Mouse (Mus musculus) granulocyte monocyte progenitor cell, adult 5-6 weeks (primary cell): Measurements from ENCODE around the gene Poc5. TPM values are rescaled to one million over a fixed set of nuclear protein-coding genes. Genes with fewer than 3 reads are reported as not detected.

Source experiments
- ATAC-seq: replicated peaks from 2 replicates; pipeline ENCODE4 v1.8.0; 2016; ENCODE audit warnings: mild to moderate bottlenecking, moderate TSS enrichment, inconsistent platforms; ENCODE audit not compliant: poor library complexity, severe bottlenecking
- total RNA-seq, 2 experiments: library from RNA; stranded (forward) in 1 of 2; stranded (reverse) in 1 of 2; fragments of 200-712, 200-1000 nt in 1 of 2; fragments of >200 nt in 1 of 2; fragmentation: Nextera tagmentation in 1 of 2; gene quantifications; 2 replicates each; pipeline ENCODE4 v1.2.3; 2014 to 2017

Poc5 gene
- 9.1 and 18.5 TPM in 2 replicates for total RNA-seq (2014; fragmentation: Nextera tagmentation)
- 14.1 and 21.1 TPM in 2 replicates for total RNA-seq (2017)

DNA sequence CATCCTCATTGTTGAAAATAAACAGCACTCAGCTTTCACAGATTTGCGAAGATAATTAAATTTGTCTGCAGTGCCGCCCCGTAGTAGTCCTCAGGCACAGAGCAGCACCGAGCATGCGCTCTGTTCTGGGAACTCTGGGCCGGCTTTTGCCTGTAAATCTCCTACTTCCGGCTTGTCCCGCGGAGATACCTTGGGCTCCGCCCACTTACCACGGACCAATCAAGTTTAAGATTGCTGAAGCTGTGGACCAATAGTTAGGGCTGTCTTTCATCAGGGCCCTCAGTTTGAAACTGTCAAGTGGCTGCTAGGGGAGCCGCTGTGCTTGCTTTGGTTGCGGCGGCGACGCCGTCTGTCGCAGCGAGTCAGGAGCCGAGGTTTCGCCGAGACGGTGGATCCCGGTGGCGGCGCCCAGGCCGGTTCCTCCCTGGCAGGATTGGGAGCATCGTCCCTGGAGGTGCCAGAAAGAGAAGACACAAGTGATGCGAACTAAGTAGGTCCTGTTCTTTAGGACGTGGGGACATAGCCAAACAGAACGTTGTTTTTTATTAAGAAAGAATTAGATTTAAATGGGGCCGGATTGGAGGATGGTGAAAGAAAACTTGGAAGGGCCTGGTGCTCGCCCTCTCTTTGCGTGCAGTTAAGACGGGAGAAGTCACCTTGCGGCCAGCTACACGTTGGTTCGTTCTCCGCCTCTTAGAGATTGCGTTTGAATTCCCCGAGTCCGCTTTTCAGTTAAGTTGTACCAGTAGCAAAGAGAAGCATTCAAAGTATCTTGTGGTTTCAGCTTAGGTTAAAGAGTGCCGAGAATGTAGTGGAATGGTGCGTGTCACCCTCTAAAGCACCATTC, at the start of gene Poc5:
Gene Poc5 (plus strand): TSS at position 253 of the 847 bp plus-strand sequence.
- peak; percentile 98 for ATAC-seq

DNA sequence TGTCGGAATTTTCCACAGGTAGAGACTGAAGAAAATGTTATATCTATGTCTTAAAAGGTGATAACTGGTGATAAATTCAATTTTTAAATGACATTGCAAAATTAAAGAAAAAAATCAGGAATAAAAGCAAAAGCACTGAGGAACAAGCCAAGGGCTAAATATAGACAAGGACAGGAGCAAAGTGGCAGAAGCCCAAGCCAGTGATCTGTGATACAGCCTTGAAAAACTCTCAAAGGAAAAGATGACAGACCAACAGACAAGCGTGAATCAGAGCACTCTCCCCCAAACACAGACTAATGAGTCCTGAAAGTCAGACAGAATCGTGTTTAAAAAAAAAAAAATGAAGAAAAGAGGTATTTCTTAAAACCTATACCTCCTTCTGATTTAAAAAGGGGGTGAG, 46.6 kb upstream of the Poc5 start:
- ATAC-seq = no peak

- no peak for ATAC-seq
Measured at GRCm38 (mm10) chr13:96344778-96345177, 43.3 kb upstream of the Poc5 start.

DNA sequence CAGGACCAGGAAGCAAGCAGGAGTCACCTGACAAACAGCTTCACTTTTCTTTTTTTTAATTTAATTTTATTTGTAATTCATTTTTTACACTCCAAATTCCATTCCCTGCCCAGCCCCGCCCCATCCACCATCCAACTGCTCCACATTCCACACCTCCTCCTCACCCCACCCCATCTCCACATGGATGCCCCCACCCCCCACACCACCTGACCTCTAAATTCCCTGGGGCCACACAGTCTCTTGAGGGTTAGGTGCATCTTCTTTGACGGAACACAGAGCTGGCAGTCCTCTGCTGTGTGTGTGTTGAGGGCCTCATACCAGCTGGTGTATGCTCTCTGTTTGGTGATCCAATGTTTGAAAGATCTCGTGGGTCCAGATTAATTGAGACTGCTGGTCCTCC, 41.5 kb upstream of the Poc5 start:
- no peak for ATAC-seq

GRCm38 (mm10) chr13:96350207-96350606, 37.9 kb upstream of the Poc5 start:
- ATAC-seq = no peak

- no peak for ATAC-seq
Measured at GRCm38 (mm10) chr13:96351264-96351663, 36.8 kb upstream of the Poc5 start.

DNA sequence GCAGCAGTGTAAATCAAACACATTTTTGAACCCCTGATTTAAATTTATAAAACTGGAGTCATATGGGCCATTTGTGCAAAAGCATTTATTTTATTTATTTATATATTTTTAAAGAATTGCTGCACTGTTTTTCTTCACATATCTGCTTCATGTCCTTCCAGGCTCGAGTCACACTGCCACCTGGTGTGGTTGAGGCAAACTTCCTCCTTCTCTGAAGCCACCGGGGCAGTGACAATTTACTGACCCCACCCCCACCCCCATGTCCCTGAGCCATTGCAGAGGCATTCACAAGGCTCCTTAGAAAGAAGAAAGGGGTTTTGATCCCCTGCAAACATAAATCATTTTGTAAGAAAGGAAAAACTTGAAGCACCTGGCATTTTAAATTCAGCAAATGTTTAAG, 12.6 kb upstream of the Poc5 start:
- peak; percentile 83 for ATAC-seq

GRCm38 (mm10) chr13:96376871-96377270, 11.2 kb upstream of the Poc5 start:
- no peak for ATAC-seq

- peak; percentile 37; the same call in 1 of the 2 replicates for ATAC-seq
Measured at GRCm38 (mm10) chr13:96377883-96378282, 10.2 kb upstream of the Poc5 start.

- 0 out of 2 replicates have a peak, but pooled peaks have one; percentile 22 for ATAC-seq
Measured at GRCm38 (mm10) chr13:96389301-96389700, 1.2 kb downstream of the Poc5 start.

DNA sequence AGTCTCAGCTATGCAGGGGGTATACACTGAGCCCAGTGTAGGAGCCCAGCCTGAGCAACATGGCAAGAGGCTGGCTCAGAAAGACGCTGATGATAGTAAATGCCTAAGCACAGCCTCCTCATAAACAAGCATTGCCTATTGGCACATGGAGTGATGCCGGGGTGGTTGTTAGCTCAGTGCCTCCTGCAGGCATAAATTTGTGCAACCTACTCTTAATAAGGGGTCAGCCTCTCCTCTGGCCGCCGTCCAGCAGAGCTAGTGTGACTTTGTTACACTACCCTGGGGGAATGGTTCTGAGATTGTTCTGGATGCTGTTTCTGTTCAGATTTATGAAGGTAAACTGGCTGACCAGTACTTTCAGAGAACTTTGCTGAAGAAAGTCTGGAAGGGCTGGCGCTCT, 13.2 kb downstream of the Poc5 start:
- ATAC-seq = no peak

GRCm38 (mm10) chr13:96405518-96405917, 17.4 kb downstream of the Poc5 start:
- no peak for ATAC-seq

DNA sequence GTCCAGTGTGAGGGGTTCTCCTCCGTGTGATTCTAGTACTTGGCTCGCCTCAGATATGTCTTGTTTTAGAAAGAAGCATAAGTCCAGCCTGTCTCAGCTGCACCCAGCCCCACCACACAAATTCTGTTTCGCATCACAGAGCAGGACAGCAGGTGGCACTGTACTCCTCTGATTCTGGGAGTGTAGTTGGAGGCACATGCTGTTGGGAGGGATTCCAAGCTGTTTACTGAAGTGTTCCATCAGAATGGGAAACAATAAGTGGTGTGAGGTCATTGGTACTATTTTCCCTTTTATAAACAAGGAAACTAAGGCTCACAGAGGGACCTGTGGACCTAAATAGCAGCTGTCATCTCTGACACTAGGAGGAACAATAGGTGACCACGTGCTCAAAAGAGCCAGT, 18.9 kb downstream of the Poc5 start:
- no peak for ATAC-seq

GRCm38 (mm10) chr13:96408786-96409185, 20.7 kb downstream of the Poc5 start:
- no peak for ATAC-seq

DNA sequence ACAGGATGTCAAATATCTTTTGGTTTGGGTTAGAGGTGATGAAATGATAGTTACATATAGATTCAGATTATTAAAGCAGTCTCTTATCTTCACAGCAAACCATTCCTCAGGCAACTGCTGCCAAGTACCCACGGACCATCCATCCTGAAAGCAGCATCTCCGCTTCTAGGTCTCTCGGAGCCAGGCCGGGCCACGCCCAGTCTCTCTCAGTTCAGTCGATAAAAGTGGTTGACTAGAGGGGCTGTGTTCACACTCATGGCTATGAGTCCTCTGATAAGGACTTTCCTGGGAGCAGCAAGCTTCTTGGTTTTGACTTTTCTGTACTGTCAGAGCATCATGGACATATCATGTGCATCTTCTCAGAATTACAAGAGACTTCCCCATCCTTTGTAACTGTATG, 26.3 kb downstream of the Poc5 start:
- no peak for ATAC-seq

DNA sequence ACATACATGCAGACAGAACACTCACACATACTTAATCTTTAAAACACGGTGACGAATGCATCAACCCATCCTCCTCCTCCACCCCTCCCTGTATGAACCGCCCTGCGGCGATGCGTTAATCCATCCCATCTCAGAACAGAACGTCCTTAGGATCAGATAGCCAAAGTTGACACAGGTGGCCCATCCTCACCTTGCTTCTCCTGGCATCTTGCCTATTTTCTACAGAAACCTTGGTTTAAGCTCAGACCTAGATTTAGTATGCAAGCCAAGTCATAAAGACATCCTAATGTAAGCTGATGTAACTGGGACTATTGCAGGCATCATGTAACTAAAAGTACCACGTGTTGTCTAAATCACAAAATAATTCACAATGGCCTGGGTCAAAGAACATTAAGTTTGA, 28.3 kb downstream of the Poc5 start:
- ATAC-seq = no peak

DNA sequence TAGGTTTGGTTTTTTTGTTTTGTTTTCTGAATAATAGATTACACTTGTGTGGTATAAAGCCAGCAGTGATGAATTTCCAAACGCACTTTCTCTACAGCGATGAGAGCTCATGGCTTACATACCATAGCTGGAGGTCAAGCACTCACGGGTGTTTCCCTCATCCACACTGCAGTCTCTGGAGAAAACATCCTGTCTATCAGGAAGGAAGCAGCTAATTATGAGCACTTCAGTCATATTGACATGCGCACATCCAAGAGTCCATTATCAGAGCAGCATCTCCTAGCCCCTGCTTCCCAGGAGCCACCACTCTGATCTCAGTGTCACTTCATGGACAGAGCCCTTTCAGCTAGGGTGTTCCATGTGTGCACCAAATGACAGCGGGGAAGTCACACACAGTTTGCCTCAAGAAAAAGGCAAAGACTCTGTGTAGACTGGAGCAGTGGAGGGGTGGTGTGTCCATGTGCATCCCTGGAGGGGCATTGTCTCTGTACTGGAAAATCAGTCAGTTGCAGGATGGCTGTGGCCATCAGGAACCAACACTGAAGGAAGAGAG, 29.2 kb downstream of the Poc5 start:
- no peak for ATAC-seq

DNA sequence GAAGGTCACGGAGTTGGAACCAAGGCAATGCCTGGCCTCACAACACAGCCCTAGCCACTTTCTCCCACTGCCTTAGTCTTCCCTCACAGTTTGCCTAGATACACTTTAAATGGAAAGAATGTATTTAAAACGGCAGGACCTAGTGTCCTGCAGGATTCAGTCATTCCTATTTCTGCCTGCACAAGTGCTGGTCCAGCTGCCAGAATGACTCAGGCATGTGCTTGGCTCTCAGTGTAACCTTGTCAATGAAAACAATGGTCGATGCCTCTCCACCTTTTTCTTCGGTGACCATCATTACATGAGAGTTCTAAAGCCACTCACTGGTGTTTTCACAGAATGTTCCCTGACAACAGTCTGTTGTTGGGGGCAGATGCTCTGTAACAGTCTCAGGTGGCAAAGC, 30.4 kb downstream of the Poc5 start:
- no peak for ATAC-seq

- no peak for ATAC-seq
Measured at GRCm38 (mm10) chr13:96421230-96421629, 33.1 kb downstream of the Poc5 start.

DNA sequence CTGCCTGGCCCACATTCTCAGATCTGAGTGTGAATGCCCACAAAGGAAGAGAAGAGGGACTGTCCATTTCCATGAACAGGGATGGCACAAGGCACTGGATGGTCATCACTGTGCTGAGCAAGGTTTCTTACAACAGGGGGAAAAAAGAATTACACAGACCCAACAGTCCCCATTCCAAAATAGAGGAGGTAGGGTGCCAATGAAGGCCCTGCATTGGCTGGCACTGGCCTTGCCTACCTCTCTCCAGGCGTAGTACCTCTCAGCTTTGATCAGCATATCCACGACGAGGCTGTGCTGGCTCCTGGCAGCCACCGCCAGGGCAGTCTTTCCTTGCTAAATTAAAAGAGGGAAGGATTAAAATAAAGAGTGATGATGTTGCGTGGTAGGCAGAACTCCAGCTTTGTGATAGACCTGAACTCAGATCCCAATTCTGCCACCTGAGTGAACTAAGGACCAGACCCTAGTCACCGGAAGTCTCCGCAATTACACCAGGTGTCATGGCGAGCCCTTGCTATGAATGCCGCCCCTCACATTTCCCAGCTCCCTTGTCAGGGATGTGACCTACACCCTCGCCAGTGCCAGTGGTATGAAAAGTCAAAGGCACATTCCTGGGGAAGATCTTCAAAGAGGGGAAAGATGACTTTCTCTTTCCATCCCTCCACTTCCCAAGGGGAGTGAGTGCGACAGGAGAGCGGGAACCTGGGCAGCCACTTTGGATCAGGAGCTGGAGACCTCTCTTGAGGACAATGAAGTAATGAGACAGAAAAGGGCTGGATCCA, 36.6 kb downstream of the Poc5 start:
- ATAC-seq = no peak

DNA sequence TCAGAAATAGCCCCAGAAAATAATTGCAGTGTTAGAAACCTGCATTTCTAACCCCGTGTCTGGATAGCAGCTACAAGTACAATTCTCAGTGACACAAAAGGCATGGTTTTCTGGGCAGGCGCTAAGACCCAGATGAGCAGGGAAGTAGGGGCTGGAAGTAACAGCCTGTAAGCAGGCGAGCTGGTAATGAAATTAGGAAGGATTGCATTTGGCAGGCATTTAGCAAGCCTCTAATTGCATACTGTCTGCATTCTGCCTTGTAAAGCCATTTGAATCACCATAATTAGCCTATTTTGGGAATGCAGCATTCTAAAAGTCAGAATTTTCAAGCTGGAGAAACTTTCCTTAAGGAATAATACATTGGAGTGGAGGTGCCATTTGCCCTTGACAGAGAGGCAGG, 38.0 kb downstream of the Poc5 start:
- ATAC-seq = no peak
